ENCODE assay signal across 11 mouse cellular contexts in the genomic region with DNA sequence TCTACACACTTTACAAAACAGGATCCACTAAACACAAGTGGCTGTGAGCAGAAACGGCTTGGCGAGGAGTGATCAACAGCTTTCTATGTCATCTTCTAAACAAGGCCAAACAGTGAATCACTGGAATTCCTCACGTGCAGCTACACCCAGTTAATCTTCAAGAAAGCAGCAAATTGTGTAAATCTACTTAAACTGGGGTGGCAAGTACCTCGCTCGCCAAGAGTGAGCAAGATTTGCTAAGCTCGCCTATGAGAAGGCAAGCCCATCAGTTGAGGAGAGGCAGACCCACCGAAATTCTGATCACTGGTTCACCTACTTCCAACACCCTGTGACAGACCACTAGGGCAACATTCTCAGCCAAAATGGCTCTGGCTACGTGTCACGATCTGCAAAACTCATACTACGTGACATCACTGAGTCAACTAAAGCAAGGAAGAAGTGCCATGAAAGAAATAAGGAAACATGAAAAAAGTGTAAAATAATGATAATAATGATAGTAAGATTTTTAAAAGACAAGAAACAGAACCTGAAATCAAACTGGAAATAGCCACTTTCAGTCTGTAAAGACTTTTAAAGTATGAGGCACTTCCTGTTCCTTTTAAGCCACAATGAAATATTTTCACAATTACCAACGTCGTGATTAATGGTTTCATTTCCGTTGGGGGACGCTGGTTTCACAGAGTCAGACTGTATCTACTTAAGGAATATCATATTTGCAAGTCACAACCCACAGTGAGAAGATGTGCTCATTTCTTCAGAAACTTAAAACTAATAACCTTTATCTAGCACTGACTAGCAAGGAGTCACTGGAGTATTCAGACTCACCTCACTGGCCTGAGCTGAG.
DNase-seq lines count a peak whose midpoint lies in the region; ATAC-seq and TF ChIP-seq lines count a peak whose summit lies in the region.
"Had no signal": no experiment of that assay in that cellular context is flagged by ENCODE, and none has a peak within 500 bp of the region (broad histone marks: within the 10 kb centered on the region; RNA-seq: fewer than 3 reads in every experiment).

No protein-coding gene starts in this region.

- no peak for DNase-seq in limb, embryonic 10.5 days (ENCODE audit: low spot score)
- DNase-seq in Patski (ENCODE audit: low read depth, low spot score), result no peak
- no peak for DNase-seq in layer of hippocampus, adult 18-20 months (ENCODE audit: low spot score in 2 of 2)
- DNase-seq in gastrocnemius, adult 18-20 months (ENCODE audit: low spot score), result no peak
- DNase-seq: forebrain, postnatal 0 days; right cerebral cortex, postnatal 4 days had no signal

- no peak overlapping the region for H3K4me2 ChIP-seq in limb, embryonic 15.5 days
- H3K4me2 ChIP-seq: midbrain, embryonic 12.5 days had no signal

- POLR2A ChIA-PET in Patski (lab: Charles Lee), result no interaction called here

- 52% methylated on average over 14 of the region's 14 CpGs for WGBS in limb, embryonic 15.5 days
- WGBS in limb, embryonic 10.5 days, result 66% methylated on average over 14 of the region's 14 CpGs

- peak; percentile 5 for TF ChIP-seq CTCF in Patski (IDR thresholded peaks at IDR 0.05)

- no peaks in the 10 kb centered on the region for H3K27me3 ChIP-seq in limb, embryonic 15.5 days
- H3K27me3 ChIP-seq in limb, embryonic 10.5 days (ENCODE audit: low read depth, poor library complexity, severe bottlenecking), result no peaks in the 10 kb centered on the region
- no peaks in the 10 kb centered on the region for H3K27me3 ChIP-seq in Patski

- H3K27ac ChIP-seq in limb, embryonic 15.5 days, result 0 out of 2 replicates have a peak overlapping the region, but pooled peaks have one; percentile 24
- no peak overlapping the region for H3K27ac ChIP-seq in limb, embryonic 10.5 days
- H3K27ac ChIP-seq: layer of hippocampus, adult 2 months; midbrain, embryonic 12.5 days had no signal

- no peak overlapping the region for H3K4me3 ChIP-seq in limb, embryonic 15.5 days
- H3K4me3 ChIP-seq in limb, embryonic 10.5 days, result no peak overlapping the region
- H3K4me3 ChIP-seq: layer of hippocampus, adult 2 months; midbrain, embryonic 12.5 days had no signal

- no peak overlapping the region for H3K9ac ChIP-seq in limb, embryonic 15.5 days
- H3K9ac ChIP-seq: forebrain, postnatal 0 days; midbrain, embryonic 12.5 days had no signal

- no peaks in the 10 kb centered on the region for H3K9me3 ChIP-seq in limb, embryonic 15.5 days
- H3K9me3 ChIP-seq in limb, embryonic 10.5 days (replicated peaks), result no peaks in the 10 kb centered on the region
- H3K9me3 ChIP-seq: midbrain, embryonic 12.5 days had no signal

- in situ Hi-C loops in Patski (cut with MboI; ENCODE audit: low pct_unique_long_range_greater_than_20kb), result loop anchor here (5.0 kb wide), 1 partner anchor 75 kb away; no protein-coding TSS in a partner anchor

- H3K36me3 ChIP-seq in limb, embryonic 15.5 days, result no peaks in the 10 kb centered on the region
- H3K36me3 ChIP-seq in limb, embryonic 10.5 days, result peaks cover 6% of the 10 kb centered on the region
- H3K36me3 ChIP-seq: midbrain, embryonic 12.5 days had no signal

- H3K4me1 ChIP-seq in limb, embryonic 15.5 days, result peaks cover 46% of the 10 kb centered on the region
- H3K4me1 ChIP-seq in limb, embryonic 10.5 days, result peaks cover 79% of the 10 kb centered on the region

- ATAC-seq in limb, embryonic 15.5 days (ENCODE audit: insufficient number of reproducible peaks, low FRiP score, low TSS enrichment, low read depth), result no peak
- ATAC-seq in Patski, result no peak
- peak; percentile 31 to 51; a peak in 1 of 4 replicates for ATAC-seq in hematopoietic stem cell, adult 5-6 weeks (replicated peaks in 1 of 2; ENCODE audit: insufficient read depth in 1 of 2, low FRiP score in 2 of 2, low TSS enrichment in 1 of 2, low read depth in 1 of 2, poor library complexity in 2 of 2, severe bottlenecking in 2 of 2)
- peak; percentile 32; the same call in 1 of the 2 replicates for ATAC-seq in neutrophil, adult 5-6 weeks (ENCODE audit: extremely low read depth, insufficient number of reproducible peaks, low FRiP score, poor library complexity, severe bottlenecking)
- ATAC-seq: forebrain, postnatal 0 days had no signal

- CTCF ChIA-PET in Patski (lab: Charles Lee), result no interaction called here

Comparison
In these comparisons a context has a peak if more than half of its experiments do, and no peak if none do; other contexts are left out.
1. ATAC-seq: peak in hematopoietic stem cell, adult 5-6 weeks (2 of 2) and neutrophil, adult 5-6 weeks (single experiment); none in limb, embryonic 15.5 days (single experiment) and Patski (single experiment).